Mouse (Mus musculus) spleen, adult 18-20 months (tissue): ENCODE measurements around the gene Fgd6.

ENCODE experiments used
- DNase-seq, 2 experiments: peaks; one replicate each; pipeline ENCODE4 v3.0.0; 2022; ENCODE audit warnings: mixed read lengths in 2 of 2

The Fgd6 gene

GRCm38 (mm10) chr10:94035658-94036374, at the start of gene Fgd6, which contains the start of gene Vezt:
Gene Fgd6 (plus strand): TSS chr10:94036001.
Gene Vezt (minus strand): TSS chr10:94035817.
- DNase-seq, result peak; percentile 97 to 99

GRCm38 (mm10) chr10:93994136-93994535, 41.7 kb upstream of the Fgd6 start:
- no peak for DNase-seq

- no peak for DNase-seq
Observed at GRCm38 (mm10) chr10:93995100-93995499, 40.7 kb upstream of the Fgd6 start.

- no peak for DNase-seq
Observed at GRCm38 (mm10) chr10:93999357-93999756, 36.4 kb upstream of the Fgd6 start.

- DNase-seq, result no peak
Observed at GRCm38 (mm10) chr10:94000223-94000622, 35.6 kb upstream of the Fgd6 start.

- no peak for DNase-seq
Observed at GRCm38 (mm10) chr10:94008356-94008755, 27.4 kb upstream of the Fgd6 start.

- no peak for DNase-seq
Observed at GRCm38 (mm10) chr10:94009991-94010679, 25.7 kb upstream of the Fgd6 start.

GRCm38 (mm10) chr10:94011024-94011423, 24.8 kb upstream of the Fgd6 start:
- DNase-seq, result no peak

GRCm38 (mm10) chr10:94013196-94013595, 22.6 kb upstream of the Fgd6 start:
- peak; percentile 18 to 56 for DNase-seq

GRCm38 (mm10) chr10:94014200-94014599, 21.6 kb upstream of the Fgd6 start:
- DNase-seq, result no peak

GRCm38 (mm10) chr10:94017455-94017854, 18.3 kb upstream of the Fgd6 start:
- no peak for DNase-seq

- DNase-seq, result no peak
Observed at GRCm38 (mm10) chr10:94020587-94020986, 15.2 kb upstream of the Fgd6 start.

- DNase-seq, result no peak
Observed at GRCm38 (mm10) chr10:94021059-94021458, 14.7 kb upstream of the Fgd6 start.

- no peak for DNase-seq
Observed at GRCm38 (mm10) chr10:94025079-94025478, 10.7 kb upstream of the Fgd6 start.

GRCm38 (mm10) chr10:94028493-94028892, 7.3 kb upstream of the Fgd6 start:
- DNase-seq, result no peak

GRCm38 (mm10) chr10:94031164-94031563, 4.6 kb upstream of the Fgd6 start:
- no peak for DNase-seq

- DNase-seq, result peak in 1 of 2 experiments; percentile 64
Observed at GRCm38 (mm10) chr10:94034876-94035657, 734 bp upstream of the Fgd6 start.

GRCm38 (mm10) chr10:94036375-94036758, 566 bp downstream of the Fgd6 start:
- DNase-seq, result no peak

- DNase-seq, result no peak
Observed at GRCm38 (mm10) chr10:94037196-94037595, 1.4 kb downstream of the Fgd6 start.

GRCm38 (mm10) chr10:94037596-94037995, 1.8 kb downstream of the Fgd6 start:
- no peak for DNase-seq

GRCm38 (mm10) chr10:94038366-94039260, 2.8 kb downstream of the Fgd6 start:
- no peak for DNase-seq

- no peak for DNase-seq
Observed at GRCm38 (mm10) chr10:94043908-94044307, 8.1 kb downstream of the Fgd6 start.
